Mouse (Mus musculus) T-helper 17 cell (primary cell): ENCODE data around the gene Gp1ba.

Source experiments
- in situ Hi-C, 2 experiments: fragments of 300-600 bp; cut with MboI, MseI; formaldehyde crosslinking; loops; 1 replicate in 1 of 2; 2 replicates in 1 of 2; pipeline ENCODE4 v1.15.1; 2025; ENCODE audit warnings: high pct_unique_total_duplicates in 2 of 2

Gene Gp1ba

GRCm38 (mm10) chr11:70626877-70627276, 12.0 kb upstream of the Gp1ba start:
- in situ Hi-C loops = loop anchor here in 1 of 2 experiments (25.0 kb wide), 1 partner anchor 135 kb away; the partner anchor contains the start of gene Zfp3

GRCm38 (mm10) chr11:70628431-70628830, 10.5 kb upstream of the Gp1ba start:
- in situ Hi-C loops = loop anchor here in 1 of 2 experiments (25.0 kb wide), 1 partner anchor 134 kb away; the partner anchor contains the start of gene Zfp3

- in situ Hi-C loops = loop anchor here in 1 of 2 experiments (25.0 kb wide), 1 partner anchor 133 kb away; the partner anchor contains the start of gene Zfp3
Observed at GRCm38 (mm10) chr11:70629557-70629956, 9.4 kb upstream of the Gp1ba start.

GRCm38 (mm10) chr11:70630129-70630528, 8.8 kb upstream of the Gp1ba start:
- in situ Hi-C loops = loop anchor here in 1 of 2 experiments (25.0 kb wide), 1 partner anchor 132 kb away; the partner anchor contains the start of gene Zfp3

- in situ Hi-C loops = loop anchor here in 1 of 2 experiments (25.0 kb wide), 1 partner anchor 127 kb away; the partner anchor contains the start of gene Zfp3
Observed at GRCm38 (mm10) chr11:70635601-70636000, 3.3 kb upstream of the Gp1ba start.

GRCm38 (mm10) chr11:70637764-70638163, 1.2 kb upstream of the Gp1ba start:
- in situ Hi-C loops = loop anchor here in 1 of 2 experiments (25.0 kb wide), 1 partner anchor 125 kb away; the partner anchor contains the start of gene Zfp3

- in situ Hi-C loops = loop anchor here in 1 of 2 experiments (25.0 kb wide), 1 partner anchor 124 kb away; the partner anchor contains the start of gene Zfp3
Observed at GRCm38 (mm10) chr11:70638293-70638692, 629 bp upstream of the Gp1ba start.

- in situ Hi-C loops = loop anchor here in 1 of 2 experiments (25.0 kb wide), 1 partner anchor 122 kb away; the partner anchor contains the start of gene Zfp3
Observed at GRCm38 (mm10) chr11:70639976-70640375, 1.1 kb downstream of the Gp1ba start.

- in situ Hi-C loops = loop anchor here in 1 of 2 experiments (25.0 kb wide), 1 partner anchor 121 kb away; the partner anchor contains the start of gene Zfp3
Observed at GRCm38 (mm10) chr11:70641241-70641640, 2.3 kb downstream of the Gp1ba start.

GRCm38 (mm10) chr11:70643051-70643450, 4.1 kb downstream of the Gp1ba start:
- in situ Hi-C loops = loop anchor here in 1 of 2 experiments (25.0 kb wide), 1 partner anchor 119 kb away; the partner anchor contains the start of gene Zfp3

GRCm38 (mm10) chr11:70644564-70645103, 5.7 kb downstream of the Gp1ba start:
- in situ Hi-C loops = loop anchor here in 1 of 2 experiments (25.0 kb wide), 1 partner anchor 118 kb away; the partner anchor contains the start of gene Zfp3

GRCm38 (mm10) chr11:70645461-70646258, 6.7 kb downstream of the Gp1ba start:
- in situ Hi-C loops = loop anchor here in 1 of 2 experiments (25.0 kb wide), 1 partner anchor 117 kb away; the partner anchor contains the start of gene Zfp3

GRCm38 (mm10) chr11:70646259-70646555, 7.3 kb downstream of the Gp1ba start:
- in situ Hi-C loops = loop anchor here in 1 of 2 experiments (25.0 kb wide), 1 partner anchor 116 kb away; the partner anchor contains the start of gene Zfp3

- in situ Hi-C loops = loop anchor here in 1 of 2 experiments (25.0 kb wide), 1 partner anchor 115 kb away; the partner anchor contains the start of gene Zfp3
Observed at GRCm38 (mm10) chr11:70646691-70647650, 8.0 kb downstream of the Gp1ba start, which contains the start of the genes Rnf167 and Slc25a11. TSS of gene Rnf167 (plus strand) at chr11:70647235. TSS of gene Slc25a11 (minus strand) at chr11:70647479.

GRCm38 (mm10) chr11:70647716-70648420, 8.9 kb downstream of the Gp1ba start:
- in situ Hi-C loops = loop anchor here in 1 of 2 experiments (25.0 kb wide), 1 partner anchor 114 kb away; the partner anchor contains the start of gene Zfp3

- in situ Hi-C loops = loop anchor here in 1 of 2 experiments (25.0 kb wide), 1 partner anchor 114 kb away; the partner anchor contains the start of gene Zfp3
Observed at GRCm38 (mm10) chr11:70648512-70648911, 9.6 kb downstream of the Gp1ba start.

- in situ Hi-C loops = loop anchor here in 1 of 2 experiments (25.0 kb wide), 1 partner anchor 113 kb away; the partner anchor contains the start of gene Zfp3
Observed at GRCm38 (mm10) chr11:70649185-70649734, 10.3 kb downstream of the Gp1ba start.

- in situ Hi-C loops = loop anchor here in 1 of 2 experiments (10.0 to 25.0 kb wide), 2 partner anchors 656 to 1563 kb away; partner anchors contain the start of genes Gabarap, Per1, Phf23 and Vamp2
Observed at GRCm38 (mm10) chr11:70650322-70651175, 11.6 kb downstream of the Gp1ba start.
